Mouse (Mus musculus) retina, adult 2 months (tissue): ENCODE data around the gene Snrpf.
A peak's percentile ranks its signal among the peaks of the same experiment; 100 is the strongest.
"Not testable (repeated sequence)": the region's sequence is repeated elsewhere in the genome, so short reads cannot be mapped to it uniquely, and the experiment has no call there.

ENCODE experiments used
- DNase-seq: peaks from one replicate; pipeline ENCODE4 v3.0.0-alpha.2; 2012; ENCODE audit warnings: low read depth, low spot score

The Snrpf gene

GRCm38 (mm10) chr10:93575960-93576359, 13.5 kb downstream of the Snrpf start:
- no peak for DNase-seq

DNA sequence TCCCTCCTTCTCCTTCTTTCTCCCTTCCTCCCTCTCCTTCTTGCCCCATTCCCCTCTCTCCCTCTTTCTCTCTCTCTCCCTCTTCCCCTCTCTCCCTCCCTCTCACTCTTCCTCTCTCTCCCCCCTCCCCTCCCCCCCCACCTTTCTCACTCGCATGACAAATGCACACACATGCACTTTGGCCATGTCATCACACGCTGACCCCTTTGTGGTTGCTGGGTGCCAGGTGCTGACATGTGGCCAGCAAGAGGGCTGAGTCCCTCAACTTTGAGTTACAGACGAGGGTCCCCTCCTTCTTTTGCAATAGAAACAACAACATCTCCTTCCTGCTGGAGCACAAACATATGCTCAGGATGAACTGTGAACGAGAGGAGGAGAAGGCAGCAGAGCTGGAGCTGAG, 14.5 kb downstream of the Snrpf start:
- DNase-seq = no peak

- DNase-seq = no peak
Observed at GRCm38 (mm10) chr10:93572209-93572608, 17.3 kb downstream of the Snrpf start.

DNA sequence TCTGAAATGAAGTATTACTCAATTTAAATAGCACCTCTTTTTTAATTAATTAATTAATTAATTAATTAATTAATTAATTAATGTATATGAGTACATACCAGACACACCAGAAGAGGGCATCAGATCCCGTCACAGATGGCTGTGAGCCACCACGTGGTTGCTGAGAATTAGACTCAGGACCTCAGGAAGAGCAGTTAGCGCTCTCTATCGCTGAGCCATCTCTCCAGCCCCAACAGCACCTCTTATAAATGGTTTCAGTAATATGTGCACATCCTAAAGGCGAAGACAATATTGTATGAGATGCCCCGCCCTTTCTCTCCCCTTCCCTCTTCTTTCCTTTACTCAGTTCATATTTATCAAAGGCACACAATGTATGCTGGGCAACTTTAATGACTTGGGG, 20.8 kb downstream of the Snrpf start:
- no peak for DNase-seq

DNA sequence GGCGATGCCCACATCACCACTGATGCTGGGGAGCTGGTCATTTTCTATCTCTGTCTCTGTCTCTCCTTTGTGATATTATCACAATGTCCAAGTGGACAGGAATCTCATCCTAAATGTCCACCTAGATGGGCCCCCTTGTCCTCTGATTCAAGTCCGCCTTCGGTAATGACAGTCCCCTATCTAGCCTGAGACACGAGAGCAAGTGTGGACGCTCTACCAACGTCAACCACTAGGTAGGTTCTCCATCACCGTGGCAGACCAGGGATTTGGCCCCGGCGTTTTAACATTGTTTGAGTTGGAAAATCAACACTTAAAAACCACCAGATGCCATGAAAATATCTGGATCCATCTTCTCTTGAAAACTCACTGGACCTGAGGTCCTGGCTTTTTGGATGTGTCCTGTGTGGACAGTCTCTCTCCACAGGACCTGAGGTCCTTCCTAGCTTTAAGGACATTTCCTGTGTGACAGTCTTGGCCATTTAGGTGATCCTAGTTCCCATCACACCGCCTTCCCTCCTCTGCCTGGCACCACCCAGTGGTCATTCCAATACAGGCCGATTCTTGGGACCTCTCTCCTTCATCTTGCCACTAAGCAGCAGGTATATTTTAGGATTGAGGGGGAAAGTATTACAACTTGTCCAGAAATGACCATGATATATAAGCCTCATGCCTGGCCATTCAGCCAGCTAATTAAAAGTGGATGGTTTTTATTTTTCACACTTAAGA, 21.5 kb downstream of the Snrpf start:
- DNase-seq = no peak

DNA sequence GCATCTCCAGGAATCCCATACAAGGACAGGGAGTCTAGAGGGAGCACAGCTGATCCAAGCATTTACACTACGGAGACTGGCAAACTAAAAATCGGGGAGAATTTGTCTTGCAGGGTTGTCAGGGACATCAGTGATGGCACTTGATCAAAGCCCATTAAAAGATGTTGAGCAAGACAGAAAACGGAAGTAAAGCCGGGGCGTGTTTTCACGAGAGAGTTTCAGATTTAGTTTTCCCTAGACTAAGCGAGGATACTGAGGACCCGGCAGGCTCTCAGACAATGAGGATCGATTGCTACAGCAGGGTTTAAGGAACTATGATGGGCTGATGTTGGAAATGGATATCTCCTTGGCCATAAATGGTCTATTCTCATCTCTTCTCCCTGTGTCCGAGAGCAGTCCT, 22.4 kb downstream of the Snrpf start:
- DNase-seq = no peak

DNA sequence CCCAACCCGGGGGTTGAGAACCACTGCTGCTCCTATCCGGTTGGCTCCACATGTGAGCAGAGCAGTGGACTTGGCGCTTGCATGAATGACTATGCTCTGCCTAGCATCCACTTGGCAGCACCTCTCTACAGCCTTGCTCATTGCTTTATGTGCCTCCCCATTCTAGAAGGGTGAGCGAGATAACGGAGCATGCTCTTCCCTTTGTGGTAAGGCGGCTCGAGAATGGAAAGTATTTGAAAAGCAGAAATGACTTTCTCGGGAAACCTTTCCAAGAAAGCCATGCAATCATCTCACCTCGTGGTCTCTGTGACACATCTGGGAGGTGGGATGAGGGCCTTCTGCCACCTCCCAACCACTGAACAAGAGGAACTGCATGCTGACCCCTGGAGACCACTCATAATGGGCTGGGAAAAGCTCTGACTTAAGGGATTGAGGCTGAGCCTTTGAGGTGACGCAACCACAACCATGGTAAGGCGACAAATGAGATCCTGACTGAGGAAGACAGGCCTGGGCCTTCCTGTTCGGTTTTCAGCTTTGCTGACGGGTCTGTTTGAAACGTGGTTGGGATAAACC, 24.9 kb downstream of the Snrpf start:
- DNase-seq = no peak

DNA sequence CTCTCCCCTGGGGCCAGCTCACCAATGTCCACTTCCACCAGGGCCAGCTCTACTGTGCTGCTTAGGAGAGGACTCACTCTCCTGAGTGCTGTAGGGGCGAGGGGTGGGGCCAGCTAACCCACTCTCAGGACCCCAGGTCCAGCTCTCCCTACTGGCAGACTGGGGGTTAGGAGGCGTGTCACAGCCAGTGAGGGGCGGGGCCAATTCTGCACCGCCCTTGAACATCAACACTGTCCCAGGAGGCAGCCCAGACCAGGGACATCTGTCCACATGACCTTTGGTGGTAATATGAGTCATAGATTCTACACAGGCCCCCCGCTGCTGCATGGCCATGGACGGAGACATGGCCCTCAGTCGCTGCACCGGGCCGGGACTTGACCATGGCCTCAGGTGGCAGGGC, 29.7 kb downstream of the Snrpf start:
- no peak for DNase-seq

DNA sequence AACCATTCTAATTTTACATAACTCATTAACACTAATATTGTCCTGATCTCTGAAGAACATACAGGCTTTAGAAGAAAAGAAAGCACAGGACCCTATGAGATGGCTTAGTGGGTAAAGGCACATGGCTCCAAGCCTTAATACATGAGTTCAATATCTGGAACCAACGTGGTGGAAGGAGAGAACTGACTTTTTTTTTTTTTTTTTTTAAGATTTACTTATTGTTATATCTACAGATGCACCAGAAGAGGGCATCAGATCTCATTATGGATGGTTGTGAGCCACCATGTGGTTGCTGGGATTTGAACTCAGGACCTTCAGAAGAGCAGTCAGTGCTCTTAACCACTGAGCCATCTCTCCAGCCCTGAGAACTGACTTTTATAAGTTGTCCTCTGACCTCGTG, 31.5 kb downstream of the Snrpf start:
- DNase-seq = not testable (repeated sequence)

- DNase-seq = no peak
Observed at GRCm38 (mm10) chr10:93552596-93552995, 36.9 kb downstream of the Snrpf start.

DNA sequence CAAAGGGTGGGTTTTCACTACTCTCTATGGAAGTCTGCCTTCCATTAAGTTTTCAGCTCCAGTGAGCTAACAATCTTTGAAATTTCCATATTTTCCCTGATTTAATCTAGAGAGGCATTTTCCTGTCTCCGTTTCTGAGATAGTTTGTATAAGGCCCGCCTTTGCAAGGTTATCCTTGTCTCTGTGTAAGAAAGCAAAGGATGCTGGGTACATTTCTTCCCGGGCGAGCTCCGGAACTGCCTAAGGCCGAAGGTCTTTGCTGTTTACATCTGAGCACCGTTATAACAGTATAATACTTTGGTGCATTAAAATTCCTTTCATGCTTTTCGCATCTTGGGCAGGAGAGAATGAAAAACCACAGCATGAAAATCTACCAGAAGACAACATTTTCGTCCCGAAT, 39.7 kb downstream of the Snrpf start:
- DNase-seq = no peak

- DNase-seq = peak; percentile 52
Observed at GRCm38 (mm10) chr10:93548991-93549390, 40.5 kb downstream of the Snrpf start.

- DNase-seq = no peak
Observed at GRCm38 (mm10) chr10:93547741-93548270, 41.7 kb downstream of the Snrpf start.

DNA sequence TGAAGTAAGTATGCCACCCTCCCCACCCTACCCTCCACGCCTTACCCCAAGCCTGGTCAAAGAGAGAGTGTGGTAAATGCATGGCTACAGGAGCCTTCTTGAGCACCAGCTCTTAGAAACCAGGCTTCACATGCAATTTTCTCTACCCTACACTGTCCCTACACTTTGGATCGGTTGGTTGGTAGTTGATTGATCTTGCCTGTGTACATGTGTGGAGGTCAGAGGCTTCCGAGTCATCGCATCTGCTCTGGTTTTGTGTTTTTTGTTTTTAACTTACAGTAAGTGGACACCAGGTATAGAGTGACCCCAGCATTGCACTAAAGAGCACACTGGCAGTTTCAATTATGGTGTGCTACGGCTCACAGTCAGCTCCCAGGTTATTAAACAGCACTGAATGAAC, 45.3 kb downstream of the Snrpf start:
- no peak for DNase-seq

DNA sequence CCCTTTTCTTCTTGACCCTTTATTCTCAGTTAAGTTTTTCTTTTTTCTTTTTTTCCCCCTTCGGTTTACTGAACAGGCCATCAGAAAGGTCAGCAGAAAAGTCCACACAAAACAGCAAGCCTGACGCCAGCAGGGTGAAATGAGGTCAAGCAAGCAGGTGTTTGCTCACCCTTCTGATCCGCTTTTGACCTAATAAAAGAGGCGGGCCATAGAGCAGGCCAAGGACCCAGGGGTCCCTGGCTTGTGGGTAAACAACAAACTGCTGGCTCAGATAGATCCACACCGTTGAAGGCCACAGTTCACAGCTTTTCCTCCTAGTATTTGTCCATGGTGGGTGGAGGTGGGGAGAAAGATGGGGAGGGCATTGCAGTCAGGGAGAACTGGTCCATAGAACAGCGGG, 46.3 kb downstream of the Snrpf start:
- no peak for DNase-seq

GRCm38 (mm10) chr10:93542356-93542755, 47.1 kb downstream of the Snrpf start:
- no peak for DNase-seq

- no peak for DNase-seq
Observed at GRCm38 (mm10) chr10:93541585-93541984, 47.9 kb downstream of the Snrpf start.

- no peak for DNase-seq
Observed at GRCm38 (mm10) chr10:93540431-93541210, 48.9 kb downstream of the Snrpf start, which contains the start of gene Ccdc38. TSS of gene Ccdc38 (plus strand) at chr10:93540632.

- DNase-seq = peak; percentile 25
Observed at GRCm38 (mm10) chr10:93539775-93540430, 49.6 kb downstream of the Snrpf start, which contains the start of gene Amdhd1. TSS of gene Amdhd1 (minus strand) at chr10:93540033.

- no peak for DNase-seq
Observed at GRCm38 (mm10) chr10:93538818-93539217, 50.7 kb downstream of the Snrpf start.

DNA sequence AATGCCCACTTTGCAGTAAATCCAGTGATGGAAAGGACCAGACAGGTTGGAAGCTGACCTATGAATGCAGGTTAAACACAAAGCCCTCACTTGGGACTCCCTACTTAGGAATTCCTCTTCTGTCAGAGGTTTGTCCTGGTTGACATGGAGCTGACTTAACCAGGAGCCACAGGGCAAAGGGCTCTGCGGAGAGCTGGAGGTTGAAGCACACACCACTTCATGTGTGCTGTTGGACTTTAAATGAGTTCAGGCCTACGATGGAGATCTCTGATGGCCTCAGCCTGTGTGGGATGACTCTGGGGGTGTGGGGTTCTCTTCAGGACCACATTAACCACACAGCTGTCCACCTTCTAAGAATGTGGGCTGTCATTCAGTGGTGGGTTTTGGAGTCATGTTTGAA, 51.2 kb downstream of the Snrpf start:
- DNase-seq = no peak
